Mouse (Mus musculus): ENCODE data around the gene Ppp1r27.
"Not testable (repeated sequence)": the region's sequence is repeated elsewhere in the genome, so short reads cannot be mapped to it uniquely, and the experiment has no call there.

Ppp1r27 gene

GRCm38 (mm10) chr11:120550810-120551440, at the start of gene Ppp1r27:
Gene Ppp1r27 (minus strand): TSS chr11:120551132.
- no peak for DNase-seq

DNA sequence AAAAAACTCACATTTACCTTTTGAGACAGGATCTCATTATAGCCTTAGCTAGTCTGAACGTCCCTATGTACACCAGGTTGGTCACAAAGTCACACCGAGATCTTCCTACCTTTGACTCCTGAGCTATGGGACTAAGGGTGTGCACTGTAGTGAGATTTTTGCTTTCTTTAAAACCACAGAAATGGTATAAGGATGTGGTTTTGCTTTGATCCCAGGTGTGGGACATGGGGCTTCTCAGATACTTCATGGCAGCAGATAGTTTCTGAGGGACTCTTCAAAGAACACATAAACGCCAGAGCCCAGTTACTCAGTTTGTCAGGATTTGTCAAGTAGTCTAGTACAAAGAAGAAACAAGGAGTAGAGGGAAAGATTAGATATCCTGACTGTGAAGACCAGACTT, 49.8 kb upstream of the Ppp1r27 start:
- DNase-seq: no peak

- DNase-seq: no peak
These were observed 48.1 kb upstream of the Ppp1r27 start for GRCm38 (mm10) chr11:120598990-120599549.

DNA sequence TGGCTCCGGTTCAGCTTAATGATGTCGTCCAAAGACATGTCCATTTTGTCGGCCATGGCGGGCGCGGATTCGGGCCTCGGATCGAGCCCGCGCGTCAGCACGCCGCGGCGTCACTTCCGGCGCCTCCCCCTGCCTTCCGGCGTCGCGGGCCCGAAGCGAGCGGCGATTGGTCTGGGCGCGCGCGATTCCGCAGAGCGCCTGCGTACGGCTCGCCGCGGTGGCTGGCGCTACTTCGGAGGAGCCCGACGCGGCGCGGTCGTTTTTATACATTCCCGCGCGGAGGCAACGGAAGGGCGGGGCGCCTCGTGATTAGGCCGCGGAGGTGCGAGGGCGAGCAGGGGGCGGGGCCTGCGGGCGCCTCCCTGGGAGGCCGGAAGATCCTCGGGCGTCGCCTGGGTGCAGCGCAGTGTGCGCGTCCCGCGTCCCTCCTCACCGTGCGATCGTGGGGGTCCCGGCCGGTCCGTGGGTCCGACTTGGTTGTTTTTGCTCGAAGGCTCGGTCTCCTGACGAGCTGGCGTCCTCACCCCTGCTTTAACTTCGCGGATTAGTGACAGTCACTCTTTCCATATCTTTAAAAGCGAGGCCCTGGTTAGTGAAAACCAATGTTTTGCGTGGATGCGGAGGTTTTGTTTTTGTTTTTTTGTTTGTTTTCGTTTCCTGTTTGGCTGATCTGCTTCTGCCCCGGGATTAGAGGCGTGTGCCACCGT, 47.5 kb upstream of the Ppp1r27 start, which contains the start of the genes Alyref and Anapc11:
TSS of gene Alyref (minus strand) at position 83 of the 707 bp plus-strand sequence.
TSS of gene Anapc11 (plus strand) at position 139 of the 707 bp plus-strand sequence.
- DNase-seq: peak; percentile 92 to 97

GRCm38 (mm10) chr11:120597240-120598235, 46.6 kb upstream of the Ppp1r27 start:
- DNase-seq: no peak

DNA sequence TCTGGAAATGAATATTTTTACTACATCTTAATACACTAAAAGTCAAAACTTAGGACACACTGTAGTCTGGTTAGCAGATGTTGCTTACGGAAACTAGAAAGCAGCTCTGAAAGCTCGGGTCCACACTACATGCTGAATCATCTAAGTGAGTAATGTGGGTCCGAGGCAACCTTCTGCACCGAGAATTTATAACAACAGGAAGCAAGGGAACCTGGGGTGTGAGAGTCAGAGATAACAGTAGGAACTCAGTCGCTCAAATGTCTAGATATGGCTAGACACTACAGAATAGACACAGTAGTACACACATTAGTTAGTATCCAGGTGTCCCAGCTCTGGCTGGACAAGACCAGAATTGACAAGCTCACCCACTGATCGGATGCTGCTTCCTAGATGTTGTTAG, 37.6 kb upstream of the Ppp1r27 start:
- DNase-seq: no peak

GRCm38 (mm10) chr11:120583937-120584336, 33.0 kb upstream of the Ppp1r27 start:
- no peak for DNase-seq

GRCm38 (mm10) chr11:120582982-120583293, 32.0 kb upstream of the Ppp1r27 start:
- not testable (repeated sequence) for DNase-seq

GRCm38 (mm10) chr11:120582268-120582981, 31.5 kb upstream of the Ppp1r27 start:
- DNase-seq: peak; percentile 41 to 44

GRCm38 (mm10) chr11:120581490-120582267, 30.7 kb upstream of the Ppp1r27 start, which contains the start of gene Arhgdia:
Gene Arhgdia (minus strand): TSS chr11:120581624.
- peak; percentile 83 to 92 for DNase-seq

DNA sequence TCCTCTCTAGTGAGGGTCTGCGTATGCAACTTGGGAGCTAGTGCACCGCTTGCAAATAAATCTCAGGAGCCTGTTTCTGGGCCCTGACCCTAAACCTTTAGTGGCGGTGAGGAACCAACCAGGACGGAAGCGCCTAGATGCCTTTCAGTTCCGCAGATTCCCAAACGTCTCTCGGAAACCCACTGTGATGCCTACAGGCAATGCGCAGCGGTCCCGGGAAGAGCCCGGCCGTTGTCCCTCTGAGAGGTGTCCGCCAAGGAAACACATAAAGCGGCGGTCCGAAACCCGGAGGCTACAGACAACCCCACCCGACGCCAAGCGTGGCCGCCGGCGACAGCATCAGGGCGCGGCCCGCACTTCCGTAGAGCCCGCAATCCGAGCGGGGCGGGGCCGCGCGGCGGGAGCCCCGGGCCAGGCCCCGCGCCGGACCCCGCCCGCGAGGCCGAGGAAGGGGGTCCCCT, 30.0 kb upstream of the Ppp1r27 start:
- DNase-seq: peak; percentile 36 to 61

GRCm38 (mm10) chr11:120580190-120580589, 29.3 kb upstream of the Ppp1r27 start:
- peak in 1 of 2 experiments; percentile 24 for DNase-seq

DNA sequence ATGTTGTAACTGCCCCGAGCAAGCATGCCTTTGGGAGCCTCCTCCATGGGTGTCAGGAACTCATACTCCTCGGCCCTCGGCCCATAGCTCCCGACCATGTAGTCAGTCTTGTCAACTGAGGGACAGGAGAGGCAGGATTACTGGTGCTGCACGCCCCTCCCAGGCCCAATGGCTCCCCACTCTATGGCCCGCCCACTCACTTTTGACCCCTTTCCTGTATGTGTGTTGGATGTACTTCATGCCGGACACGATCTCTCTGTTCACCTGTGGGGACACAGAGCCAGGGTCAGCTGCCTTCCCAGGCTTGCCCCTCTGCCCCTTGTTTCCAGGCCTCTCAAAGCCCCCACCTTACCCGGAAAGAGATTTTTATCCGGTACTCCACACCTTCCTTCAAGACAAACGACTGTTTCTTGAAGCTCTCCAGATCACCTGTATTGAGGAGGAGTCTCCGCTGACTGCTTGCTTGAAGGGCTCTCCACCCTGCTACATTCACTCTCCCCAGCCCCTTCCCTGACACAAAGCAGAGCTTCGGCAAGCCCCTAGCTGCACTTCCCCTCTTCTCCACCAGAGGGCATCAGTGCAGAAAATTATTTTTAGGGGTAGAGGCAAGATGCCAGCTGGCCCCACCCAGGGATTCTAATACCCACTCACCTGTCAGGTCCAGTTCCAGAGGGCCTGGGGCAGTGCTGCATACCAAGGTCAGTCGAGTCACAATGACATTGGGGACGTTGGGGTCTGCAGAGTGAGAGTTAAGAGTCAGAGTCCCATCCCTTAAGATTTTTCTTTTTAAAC, 28.6 kb upstream of the Ppp1r27 start:
- peak; percentile 70 to 79 for DNase-seq

- peak; percentile 19 to 33 for DNase-seq
These were observed 27.8 kb upstream of the Ppp1r27 start for GRCm38 (mm10) chr11:120578694-120579243.

DNA sequence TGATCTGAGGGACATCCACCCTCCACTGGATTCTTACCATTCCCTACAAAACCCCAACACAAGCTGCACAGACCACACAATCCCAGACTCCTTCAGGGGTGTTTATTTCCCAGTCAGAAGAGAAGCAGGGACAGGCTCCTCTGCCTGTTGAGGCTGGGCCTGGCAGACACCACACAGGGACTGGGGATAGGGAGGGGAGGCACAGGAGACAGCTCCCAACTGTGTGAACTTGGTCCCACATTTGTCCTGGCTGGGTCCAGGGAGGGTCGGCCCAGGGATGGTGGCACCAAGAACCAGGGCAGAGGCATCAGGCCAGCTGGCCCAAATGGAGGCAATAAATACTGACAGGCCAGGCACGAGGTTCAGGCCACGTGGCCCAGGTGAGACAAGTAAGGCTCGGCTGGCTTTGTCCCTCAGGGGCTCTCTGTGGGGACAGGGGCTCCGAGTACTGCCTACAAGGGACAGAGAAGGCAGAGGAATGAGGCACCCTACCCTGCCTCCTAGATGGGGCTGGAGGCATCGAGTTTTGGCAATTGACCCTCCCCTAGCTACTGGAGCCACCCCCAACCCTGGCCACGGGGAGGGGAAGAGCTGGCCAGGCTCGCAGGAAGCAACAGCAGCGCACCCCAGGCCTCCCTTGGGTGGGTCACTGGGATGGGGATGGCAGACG, 27.2 kb upstream of the Ppp1r27 start:
- DNase-seq: no peak

GRCm38 (mm10) chr11:120577211-120578023, 26.5 kb upstream of the Ppp1r27 start:
- DNase-seq: peak in 1 of 2 experiments; percentile 39

DNA sequence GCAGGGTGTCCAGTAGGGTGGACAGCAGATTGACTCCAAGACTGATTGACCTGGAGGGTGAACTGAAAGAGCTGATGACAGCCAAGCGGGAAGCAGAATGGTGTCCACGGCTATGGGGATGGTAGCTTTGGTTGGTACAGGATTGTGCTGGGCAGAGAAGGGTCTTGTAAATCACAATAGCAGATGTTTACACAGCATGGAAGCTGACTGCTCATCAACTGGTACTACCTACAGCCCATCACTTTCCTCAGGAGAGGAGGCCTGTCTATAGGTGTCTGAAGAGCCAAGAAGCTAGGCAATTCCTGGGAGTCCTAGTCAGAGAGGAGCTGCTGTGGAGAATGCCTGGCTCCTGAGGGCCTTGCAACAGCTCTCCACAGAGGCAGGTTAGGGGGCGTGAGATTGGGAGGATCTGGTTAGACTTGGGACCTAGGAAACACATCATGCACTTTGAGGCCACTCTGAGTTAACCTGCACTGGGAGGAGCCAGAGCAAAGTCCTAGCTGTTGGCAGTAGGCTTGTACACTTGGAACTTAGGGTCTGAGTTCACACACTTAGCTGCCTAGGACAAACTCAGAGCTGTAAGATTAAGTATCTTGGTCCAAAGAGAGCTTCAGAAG, 25.5 kb upstream of the Ppp1r27 start:
- DNase-seq: no peak

- no peak for DNase-seq
These were observed 25.0 kb upstream of the Ppp1r27 start for GRCm38 (mm10) chr11:120575940-120576339.

Measured in cerebellum, adult 18-20 months (tissue).